Mouse (Mus musculus) small intestine, adult 2 months (tissue): ENCODE data around the gene Gm49711.

Experiments
- CTCF ChIP-seq: fragments of 200-500 bp; IDR thresholded peaks from 2 replicates; pipeline ENCODE4 v1.5.1; 2012; ENCODE audit warnings: low read depth, mild to moderate bottlenecking, control low read depth, inconsistent platforms, low read length, moderate library complexity, mixed read lengths; ENCODE audit not compliant: insufficient replicate concordance, insufficient read length; ENCODE audit errors: extremely low read depth
- POLR2A ChIP-seq: fragments of 200-500 bp; IDR thresholded peaks from 2 replicates; pipeline ENCODE4 v1.6.1; 2012; ENCODE audit warnings: low read depth, mild to moderate bottlenecking, control low read depth, inconsistent platforms, low read length, moderate library complexity

- TF ChIP-seq POLR2A, result no peak
- TF ChIP-seq CTCF, result no peak
Observed at GRCm38 (mm10) chr16:92134148-92134764, 76.1 kb downstream of the Gm49711 start.
